Mouse (Mus musculus) inflammation-experienced regulatory T-cells, adult 16 weeks (primary cell): ENCODE results near the gene Tmem135. TPM values are rescaled to one million over a fixed set of nuclear protein-coding genes. Genes with fewer than 3 reads are reported as not detected.

Experiments used
- polyA plus RNA-seq: library from polyadenylated mRNA; unstranded; fragments of 100-300 nt; shearing (Covaris generic); gene quantifications from one replicate; pipeline ENCODE4 v1.2.1, GENCODE M21; 2017

Tmem135 gene
- 40.8 TPM for polyA plus RNA-seq

DNA sequence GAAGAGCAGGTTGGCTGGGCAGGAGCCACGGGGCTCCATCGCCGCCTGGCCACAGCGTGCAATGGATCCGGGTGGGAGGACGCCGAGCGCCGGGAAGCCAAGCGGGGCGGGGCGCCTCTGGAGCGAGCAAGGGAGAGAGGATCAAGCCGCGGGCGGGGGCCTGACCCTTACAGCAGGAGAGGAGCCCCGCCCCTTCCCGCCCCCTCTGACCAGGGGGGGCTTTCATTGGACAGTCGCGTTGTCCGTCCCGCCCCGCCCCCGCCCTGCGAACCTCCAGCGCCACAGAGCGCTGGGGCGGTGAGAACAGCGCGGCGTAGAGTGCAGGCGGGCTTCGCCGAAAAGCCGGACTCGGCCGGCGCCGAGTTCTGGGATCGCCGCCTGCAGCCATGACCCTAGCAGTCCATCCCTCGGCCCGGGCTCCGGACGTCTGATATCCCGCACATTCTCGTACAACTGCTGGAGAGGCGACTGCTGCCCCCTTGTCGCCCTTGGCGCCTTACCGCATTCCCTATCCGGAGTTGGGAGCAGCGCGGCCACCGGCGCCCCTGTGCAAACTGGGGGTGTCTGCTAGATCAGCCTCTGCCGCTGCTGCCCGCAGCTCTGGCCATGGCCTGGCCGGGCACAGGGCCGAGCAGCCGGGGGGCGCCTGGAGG, at the start of gene Tmem135, which contains the start of gene Fzd4:
TSS of gene Tmem135 (minus strand) at position 142 of the 653 bp plus-strand sequence.
TSS of gene Fzd4 (plus strand) at position 275 of the 653 bp plus-strand sequence.

Other genes with a start within 250 kb of the Tmem135 start
- not detected for gene Fzd4, start 133 bp upstream of the Tmem135 start, polyA plus RNA-seq
- gene Prss23, start 123.0 kb upstream of the Tmem135 start, polyA plus RNA-seq, result not detected
- gene Me3, start 228.2 kb upstream of the Tmem135 start, polyA plus RNA-seq, result 0.11 TPM